21 mouse cellular contexts compared by ENCODE assay signal in genomic region chr15:100096587-100097428, GRCm38 (mm10).
"Had no signal": no experiment of that assay in that cellular context is flagged by ENCODE, and none has a peak within 500 bp of the region (broad histone marks: within the 10 kb centered on the region; RNA-seq: fewer than 3 reads in every experiment).

No protein-coding gene starts in this region.

- ATAC-seq: intestine, postnatal 0 days; liver, postnatal 0 days; midbrain, embryonic 15.5 days had no signal

- H3K9ac ChIP-seq: limb, embryonic 12.5 days; limb, embryonic 15.5 days; liver, embryonic 14.5 days; liver, postnatal 0 days; midbrain, embryonic 12.5 days; midbrain, embryonic 15.5 days; neural tube, embryonic 13.5 days had no signal

- DNase-seq: kidney, adult 2 months; kidney, postnatal 25 days; layer of hippocampus, adult 9-11 months; left cerebral cortex, postnatal 4 days; liver, postnatal 0 days; retina, postnatal 1 day; right cerebral cortex, postnatal 25 days; thymus, postnatal 25 days had no signal

- H3K27ac ChIP-seq: kidney, postnatal 0 days; layer of hippocampus, adult 2 months; left cerebral cortex, adult 2 months; limb, embryonic 12.5 days; limb, embryonic 15.5 days; liver, embryonic 14.5 days; macrophage; midbrain, embryonic 12.5 days; midbrain, embryonic 15.5 days; neural tube, embryonic 13.5 days had no signal

- H3K36me3 ChIP-seq: limb, embryonic 12.5 days; limb, embryonic 15.5 days; midbrain, embryonic 12.5 days; midbrain, embryonic 15.5 days; neural tube, embryonic 13.5 days had no signal

- H3K9me3 ChIP-seq: limb, embryonic 12.5 days; limb, embryonic 15.5 days; midbrain, embryonic 12.5 days; midbrain, embryonic 15.5 days had no signal

- H3K4me3 ChIP-seq: layer of hippocampus, adult 2 months; left cerebral cortex, adult 2 months; limb, embryonic 12.5 days; limb, embryonic 15.5 days; midbrain, embryonic 12.5 days; midbrain, embryonic 15.5 days; myocyte; neural tube, embryonic 13.5 days had no signal

- H3K27me3 ChIP-seq: limb, embryonic 12.5 days; limb, embryonic 15.5 days; midbrain, embryonic 12.5 days; midbrain, embryonic 15.5 days; neural tube, embryonic 13.5 days had no signal

- H3K4me2 ChIP-seq: limb, embryonic 12.5 days; limb, embryonic 15.5 days; liver, embryonic 11.5 days; midbrain, embryonic 12.5 days; midbrain, embryonic 15.5 days; neural tube, embryonic 13.5 days had no signal
